Mouse (Mus musculus): ENCODE data around the gene Rab11fip2. TPM values are rescaled to one million over a fixed set of nuclear protein-coding genes. Genes with fewer than 3 reads are reported as not detected.

Gene Rab11fip2
- polyA plus RNA-seq (2012; rRNA removed; ENCODE audit: low replicate concordance) = 0.15 and 0.18 TPM in 2 replicates

GRCm38 (mm10) chr19:59943322-59943871 lies at the start of gene Rab11fip2:
Gene Rab11fip2, minus strand, starts transcription at chr19:59943654.

